In the genomic region with DNA sequence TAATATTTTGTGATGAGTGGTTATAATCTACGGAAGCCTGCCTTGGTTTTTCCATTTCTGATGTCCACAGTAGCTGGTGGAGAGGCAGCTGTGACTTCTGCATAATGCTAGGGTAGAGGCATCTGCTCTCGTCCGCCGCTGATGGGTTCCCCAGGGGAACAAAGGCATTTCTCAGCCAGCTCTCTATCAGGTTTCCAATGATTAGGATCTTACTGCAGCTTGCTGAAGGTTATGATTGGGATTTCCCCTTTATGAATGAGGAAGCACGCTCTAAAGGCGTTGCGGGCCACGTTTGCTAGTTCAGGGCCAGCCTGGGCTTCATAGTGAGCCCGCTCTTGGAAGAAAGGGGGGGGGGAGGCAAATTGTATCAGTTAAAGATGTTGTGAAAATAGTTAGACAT, we compare ENCODE assay signal across 9 mouse cellular contexts. TPM values are rescaled to one million over a fixed set of nuclear protein-coding genes. Genes with fewer than 3 reads are reported as not detected.
DNase-seq lines count a peak whose midpoint lies in the region; ATAC-seq lines count a peak whose summit lies in the region.
"Had no signal": no experiment of that assay in that cellular context is flagged by ENCODE, and none has a peak within 500 bp of the region (broad histone marks: within the 10 kb centered on the region; RNA-seq: fewer than 3 reads in every experiment).

No protein-coding gene starts in this region.

- no peak overlapping the region for H3K9ac ChIP-seq in kidney, embryonic 14.5 days (ENCODE audit: low read depth, low read length)
- 0 out of 2 replicates have a peak overlapping the region, but pooled peaks have one; percentile 7 for H3K9ac ChIP-seq in embryonic facial prominence, embryonic 13.5 days
- peak overlapping the region; percentile 34; the same call in 1 of the 2 replicates for H3K9ac ChIP-seq in neural tube, embryonic 13.5 days

- H3K36me3 ChIP-seq in kidney, embryonic 14.5 days (ENCODE audit: control insufficient read depth, insufficient read depth, low read length) = peaks cover 20% of the 10 kb centered on the region
- peaks cover 27% of the 10 kb centered on the region for H3K36me3 ChIP-seq in embryonic facial prominence, embryonic 13.5 days
- H3K36me3 ChIP-seq in limb, embryonic 10.5 days = peaks cover 45% of the 10 kb centered on the region
- H3K36me3 ChIP-seq in neural tube, embryonic 13.5 days = peaks cover 20% of the 10 kb centered on the region

- H3K4me3 ChIP-seq in kidney, embryonic 14.5 days (ENCODE audit: low read length) = no peak overlapping the region; the same call in 1 of the 2 replicates
- no peak overlapping the region for H3K4me3 ChIP-seq in embryonic facial prominence, embryonic 13.5 days
- peak overlapping the region; percentile 89; the same call in 1 of the 2 replicates for H3K4me3 ChIP-seq in limb, embryonic 10.5 days
- H3K4me3 ChIP-seq in neural tube, embryonic 13.5 days = peak overlapping the region; percentile 64
- H3K4me3 ChIP-seq: left cerebral cortex, adult 2 months had no signal

- H3K27ac ChIP-seq in kidney, embryonic 14.5 days (ENCODE audit: low read depth, low read length) = no peak overlapping the region
- H3K27ac ChIP-seq in embryonic facial prominence, embryonic 13.5 days = no peak overlapping the region
- no peak overlapping the region for H3K27ac ChIP-seq in limb, embryonic 10.5 days
- no peak overlapping the region for H3K27ac ChIP-seq in neural tube, embryonic 13.5 days (replicated peaks)
- H3K27ac ChIP-seq: left cerebral cortex, adult 2 months had no signal

- ATAC-seq in kidney, embryonic 14.5 days (ENCODE audit: low FRiP score, low TSS enrichment) = no peak
- no peak for ATAC-seq in embryonic facial prominence, embryonic 13.5 days (ENCODE audit: insufficient number of reproducible peaks, insufficient read depth, low FRiP score, low TSS enrichment, low read depth)
- ATAC-seq in neural tube, embryonic 13.5 days (ENCODE audit: low read depth) = no peak

- H3K4me1 ChIP-seq in kidney, embryonic 14.5 days (ENCODE audit: control insufficient read depth, insufficient read depth, low read length) = peaks cover 22% of the 10 kb centered on the region
- H3K4me1 ChIP-seq in embryonic facial prominence, embryonic 13.5 days = peaks cover 31% of the 10 kb centered on the region
- H3K4me1 ChIP-seq in limb, embryonic 10.5 days = peaks cover 33% of the 10 kb centered on the region
- H3K4me1 ChIP-seq in neural tube, embryonic 13.5 days (replicated peaks) = peaks cover 54% of the 10 kb centered on the region

- no peaks in the 10 kb centered on the region for H3K27me3 ChIP-seq in kidney, embryonic 14.5 days (ENCODE audit: control insufficient read depth, insufficient read depth, low read length)
- no peaks in the 10 kb centered on the region for H3K27me3 ChIP-seq in embryonic facial prominence, embryonic 13.5 days
- H3K27me3 ChIP-seq in limb, embryonic 10.5 days (ENCODE audit: low read depth, poor library complexity, severe bottlenecking) = no peaks in the 10 kb centered on the region
- no peaks in the 10 kb centered on the region for H3K27me3 ChIP-seq in neural tube, embryonic 13.5 days

- H3K4me2 ChIP-seq in kidney, embryonic 14.5 days (replicated peaks; ENCODE audit: low read depth, low read length) = peak overlapping the region; percentile 22; the same call in 1 of the 2 replicates
- peak overlapping the region; percentile 80 for H3K4me2 ChIP-seq in embryonic facial prominence, embryonic 13.5 days
- peak overlapping the region; percentile 90 for H3K4me2 ChIP-seq in neural tube, embryonic 13.5 days

- 75% methylated on average over 9 of the region's 9 CpGs for WGBS in kidney, embryonic 14.5 days
- 49% methylated on average over 9 of the region's 9 CpGs for WGBS in embryonic facial prominence, embryonic 13.5 days
- WGBS in limb, embryonic 10.5 days = 84% methylated on average over 9 of the region's 9 CpGs
- WGBS in neural tube, embryonic 13.5 days = 51% methylated on average over 9 of the region's 9 CpGs

- no peaks in the 10 kb centered on the region for H3K9me3 ChIP-seq in kidney, embryonic 14.5 days (ENCODE audit: control insufficient read depth, low read length)
- no peaks in the 10 kb centered on the region for H3K9me3 ChIP-seq in embryonic facial prominence, embryonic 13.5 days
- H3K9me3 ChIP-seq in limb, embryonic 10.5 days (replicated peaks) = no peaks in the 10 kb centered on the region
- H3K9me3 ChIP-seq in neural tube, embryonic 13.5 days = no peaks in the 10 kb centered on the region

- no peak for DNase-seq in kidney, postnatal 4 days
- no peak for DNase-seq in limb, embryonic 10.5 days (ENCODE audit: low spot score)
- DNase-seq in cerebellum, postnatal 36 days = no peak
- DNase-seq in layer of hippocampus, adult 18-20 months (ENCODE audit: low spot score in 2 of 2) = no peak
- no peak for DNase-seq in right cerebral cortex, postnatal 14 days

RNA-seq across cellular contexts. Expression of gene Proser1, which starts 3.0 kb away (rescaled TPM):
- 22.7 and 24.7 TPM in 2 replicates for polyA plus RNA-seq in kidney, embryonic 14.5 days (2014; fragmentation: Nextera tagmentation; extraction: Ambion mirVana)
- 22.5 and 27.0 TPM in 2 replicates for polyA plus RNA-seq in embryonic facial prominence, embryonic 13.5 days (2015; fragmentation: Nextera tagmentation; extraction: Ambion mirVana)
- 22.1 and 24.3 TPM in 2 replicates for polyA plus RNA-seq in limb, embryonic 10.5 days (2016; fragmentation: Nextera tagmentation; extraction: Ambion mirVana)
- polyA plus RNA-seq in neural tube, embryonic 13.5 days (2015; fragmentation: Nextera tagmentation; extraction: Ambion mirVana) = 25.6 and 25.7 TPM in 2 replicates
- total RNA-seq in layer of hippocampus, adult 18-20 months (2021) = 10 to 100 TPM; 21.1 to 21.6 TPM

RNA-seq across cellular contexts. Expression of gene Nhlrc3, which starts 3.3 kb away (rescaled TPM):
- polyA plus RNA-seq in kidney, embryonic 14.5 days (2014; fragmentation: Nextera tagmentation; extraction: Ambion mirVana) = 6.5 and 10.1 TPM in 2 replicates
- polyA plus RNA-seq in embryonic facial prominence, embryonic 13.5 days (2015; fragmentation: Nextera tagmentation; extraction: Ambion mirVana) = 9.0 and 11.7 TPM in 2 replicates
- polyA plus RNA-seq in limb, embryonic 10.5 days (2016; fragmentation: Nextera tagmentation; extraction: Ambion mirVana) = 7.6 and 10.3 TPM in 2 replicates
- 8.4 and 8.7 TPM in 2 replicates for polyA plus RNA-seq in neural tube, embryonic 13.5 days (2015; fragmentation: Nextera tagmentation; extraction: Ambion mirVana)
- 1 to 10 TPM; 8.3 to 8.6 TPM for total RNA-seq in layer of hippocampus, adult 18-20 months (2021)

RNA-seq across cellular contexts. Expression of gene Stoml3, which starts 22.0 kb away (rescaled TPM):
- 0.31 TPM in 1 of 2 replicates, not detected in the other for polyA plus RNA-seq in kidney, embryonic 14.5 days (2014; fragmentation: Nextera tagmentation; extraction: Ambion mirVana)
- 0.29 TPM in 1 of 2 replicates, not detected in the other for polyA plus RNA-seq in embryonic facial prominence, embryonic 13.5 days (2015; fragmentation: Nextera tagmentation; extraction: Ambion mirVana)
- polyA plus RNA-seq in limb, embryonic 10.5 days (2016; fragmentation: Nextera tagmentation; extraction: Ambion mirVana) = not detected in 2 replicates
- not detected in 2 replicates for polyA plus RNA-seq in neural tube, embryonic 13.5 days (2015; fragmentation: Nextera tagmentation; extraction: Ambion mirVana)
- total RNA-seq in layer of hippocampus, adult 18-20 months (2021) = 1 to 10 TPM in 1 of 2 experiments, under 1 TPM in 1; 0.87 to 1.5 TPM
- total RNA-seq: left cerebral cortex, adult 2 months had no signal

Comparison
In these comparisons a context has a peak if more than half of its experiments do, and no peak if none do; other contexts are left out.
1. H3K4me2 ChIP-seq: peak in every context shown above with its lines; median percentile 90 in neural tube, embryonic 13.5 days; 80 in embryonic facial prominence, embryonic 13.5 days; 22 in kidney, embryonic 14.5 days.
2. H3K4me3 ChIP-seq: peak in limb, embryonic 10.5 days (single experiment) and neural tube, embryonic 13.5 days (single experiment); none in kidney, embryonic 14.5 days (single experiment) and embryonic facial prominence, embryonic 13.5 days (single experiment).